Mouse (Mus musculus): ENCODE measurements around the gene Plcl2. TPM values are rescaled to one million over a fixed set of nuclear protein-coding genes. Genes with fewer than 3 reads are reported as not detected.

The Plcl2 gene
- polyA plus RNA-seq, 1 experiment from 2014 or later, result 6.8 TPM

DNA sequence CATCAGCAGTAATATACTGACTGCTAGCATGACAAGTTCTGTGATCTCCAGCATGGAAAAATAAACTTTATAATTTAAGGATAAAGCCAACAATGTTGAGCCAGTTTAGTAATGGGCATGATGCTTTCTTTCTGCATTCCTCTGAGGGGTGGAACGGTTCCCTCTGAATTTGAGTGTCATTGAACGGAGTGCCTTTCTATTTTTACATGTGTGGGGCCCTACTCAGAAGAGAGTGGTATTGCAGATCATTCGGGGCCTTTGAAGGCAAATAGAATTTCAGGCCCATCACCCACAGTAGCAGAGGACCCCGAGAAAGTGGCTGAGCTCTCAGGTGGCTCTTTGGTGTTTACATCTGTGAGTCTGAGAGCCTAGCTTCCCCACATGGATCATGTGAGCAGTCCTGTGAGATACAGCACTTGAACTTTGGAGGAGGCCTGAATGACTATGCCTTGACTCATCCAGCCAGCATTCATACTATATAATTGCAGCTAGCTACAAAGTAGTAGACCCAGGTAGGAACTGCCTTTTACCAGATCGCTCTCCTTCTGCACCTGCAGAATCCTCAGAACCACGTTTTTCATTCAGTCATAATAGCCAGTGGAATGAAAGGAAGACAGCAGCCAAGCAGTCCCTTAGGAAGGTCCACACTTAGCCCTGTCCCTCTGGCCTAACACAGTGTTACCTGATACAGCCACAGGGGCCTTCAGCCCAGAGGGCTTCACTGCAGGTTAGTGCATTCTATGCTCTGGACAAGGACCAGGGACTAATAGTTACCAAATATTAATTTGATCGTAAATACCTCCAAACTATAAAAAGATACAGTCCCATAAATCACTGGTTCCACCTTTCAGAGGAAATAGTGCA is 125.0 kb downstream of the Plcl2 start:
- 0 out of 2 replicates have a peak, but pooled peaks have one; percentile 71 for ATAC-seq (ENCODE audit: insufficient number of reproducible peaks, insufficient read depth, low FRiP score, low read depth)
- H3K36me3 ChIP-seq (ENCODE audit: control insufficient read depth, insufficient read depth, low read length), result no peaks in the 10 kb centered on the region
- H3K4me3 ChIP-seq (ENCODE audit: control insufficient read depth in 1 of 2, insufficient read depth in 1 of 2, low read depth in 1 of 2, low read length in 2 of 2), result no peak overlapping the region
- H3K27ac ChIP-seq (replicated peaks in 1 of 2; ENCODE audit: control insufficient read depth in 1 of 2, insufficient read depth in 1 of 2, low read depth in 2 of 2, low read length in 2 of 2), result peak overlapping the region; percentile 70 to 74
- H3K4me1 ChIP-seq (ENCODE audit: control insufficient read depth in 2 of 2, insufficient read depth in 2 of 2, low read length in 2 of 2), result peaks cover 4 to 20% of the 10 kb centered on the region in 2 experiments
- H3K4me2 ChIP-seq (ENCODE audit: low read length), result peak overlapping the region; percentile 32; the same call in 1 of the 2 replicates
- WGBS, result 37% methylated on average over 7 of the region's 7 CpGs
- H3K9me3 ChIP-seq (ENCODE audit: control insufficient read depth, low read length), result no peaks in the 10 kb centered on the region
- no peak overlapping the region for H3K9ac ChIP-seq (ENCODE audit: low read length)
- H3K27me3 ChIP-seq (ENCODE audit: control insufficient read depth, insufficient read depth, low read length), result no peaks in the 10 kb centered on the region

DNA sequence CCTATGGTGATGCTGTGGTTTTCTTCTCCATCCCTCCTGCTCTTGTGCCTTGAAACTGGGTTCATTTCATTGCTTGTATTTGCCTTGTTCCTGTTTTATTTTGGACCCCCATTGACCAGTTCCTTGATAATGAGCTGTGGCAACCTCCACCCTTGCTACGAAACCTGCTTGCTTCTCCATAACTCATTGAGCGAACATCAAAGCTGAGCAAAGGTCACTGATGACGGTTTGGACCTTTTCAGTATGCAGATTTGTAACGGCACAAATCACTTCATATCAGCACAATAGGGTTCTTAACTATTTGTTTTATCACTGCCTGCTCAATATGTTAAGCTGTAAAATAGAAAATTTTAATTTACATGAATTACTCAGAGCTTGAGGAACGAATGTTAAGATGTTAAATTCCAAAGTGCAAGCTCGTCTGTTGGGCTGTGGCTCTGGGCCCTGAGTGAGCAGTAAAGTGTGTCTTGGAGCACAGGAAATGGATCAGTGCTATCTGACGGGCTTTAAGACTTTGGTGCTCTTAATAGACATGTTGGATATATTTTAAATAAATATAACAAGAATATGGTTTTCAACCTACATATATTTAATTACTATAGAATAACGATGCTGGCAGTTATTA is 126.9 kb downstream of the Plcl2 start:
- Histone ChIP-seq H3K4me3 (ENCODE audit: control insufficient read depth in 1 of 2, insufficient read depth in 1 of 2, low read depth in 1 of 2, low read length in 2 of 2) (no peak overlapping the region), H3K9ac (ENCODE audit: low read length) (no peak overlapping the region), H3K9me3 (ENCODE audit: control insufficient read depth, low read length) (no peaks in the 10 kb centered on the region), H3K27ac (replicated peaks in 1 of 2; ENCODE audit: control insufficient read depth in 1 of 2, insufficient read depth in 1 of 2, low read depth in 2 of 2, low read length in 2 of 2) (no peak overlapping the region), H3K4me2 (ENCODE audit: low read length) (no peak overlapping the region), H3K27me3 (ENCODE audit: control insufficient read depth, insufficient read depth, low read length) (no peaks in the 10 kb centered on the region), H3K36me3 (ENCODE audit: control insufficient read depth, insufficient read depth, low read length) (no peaks in the 10 kb centered on the region), H3K4me1 (ENCODE audit: control insufficient read depth in 2 of 2, insufficient read depth in 2 of 2, low read length in 2 of 2) (peaks cover 4 to 20% of the 10 kb centered on the region in 2 experiments)
- ATAC-seq (ENCODE audit: insufficient number of reproducible peaks, insufficient read depth, low FRiP score, low read depth), result no peak
- WGBS, result 79% methylated on average over 8 of the region's 8 CpGs

DNA sequence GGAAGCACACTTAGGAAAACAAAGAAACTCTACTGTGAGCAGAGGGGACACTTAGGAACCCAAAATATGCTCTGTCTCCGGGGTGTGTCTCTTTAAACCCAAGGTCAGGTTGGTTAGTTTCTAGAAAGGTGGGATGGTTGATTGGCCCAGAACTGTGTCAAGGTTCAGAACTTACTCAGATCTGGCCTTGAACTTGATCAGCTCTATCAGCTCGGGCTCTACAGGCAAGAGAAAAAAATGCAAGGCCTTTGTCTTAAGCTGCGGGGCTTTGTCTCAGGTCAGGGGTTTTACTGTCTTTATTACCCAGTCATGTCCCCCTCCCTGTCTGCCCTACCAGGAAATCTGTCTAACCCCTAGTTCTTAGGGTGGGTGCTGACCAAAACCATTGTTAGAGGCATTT is 129.6 kb downstream of the Plcl2 start:
- H3K4me1 ChIP-seq (ENCODE audit: control insufficient read depth in 2 of 2, insufficient read depth in 2 of 2, low read length in 2 of 2), result peaks cover 12 to 22% of the 10 kb centered on the region in 2 experiments
- H3K9ac ChIP-seq (ENCODE audit: low read length), result no peak overlapping the region
- no peak for ATAC-seq (ENCODE audit: insufficient number of reproducible peaks, insufficient read depth, low FRiP score, low read depth)
- H3K36me3 ChIP-seq (ENCODE audit: control insufficient read depth, insufficient read depth, low read length), result no peaks in the 10 kb centered on the region
- no peaks in the 10 kb centered on the region for H3K27me3 ChIP-seq (ENCODE audit: control insufficient read depth, insufficient read depth, low read length)
- H3K9me3 ChIP-seq (ENCODE audit: control insufficient read depth, low read length), result no peaks in the 10 kb centered on the region
- no peak overlapping the region for H3K4me2 ChIP-seq (ENCODE audit: low read length)
- H3K4me3 ChIP-seq (ENCODE audit: control insufficient read depth in 1 of 2, insufficient read depth in 1 of 2, low read depth in 1 of 2, low read length in 2 of 2), result no peak overlapping the region
- WGBS, result 80% methylated on average over 3 of the region's 3 CpGs
- H3K27ac ChIP-seq (replicated peaks in 1 of 2; ENCODE audit: control insufficient read depth in 1 of 2, insufficient read depth in 1 of 2, low read depth in 2 of 2, low read length in 2 of 2), result no peak overlapping the region

DNA sequence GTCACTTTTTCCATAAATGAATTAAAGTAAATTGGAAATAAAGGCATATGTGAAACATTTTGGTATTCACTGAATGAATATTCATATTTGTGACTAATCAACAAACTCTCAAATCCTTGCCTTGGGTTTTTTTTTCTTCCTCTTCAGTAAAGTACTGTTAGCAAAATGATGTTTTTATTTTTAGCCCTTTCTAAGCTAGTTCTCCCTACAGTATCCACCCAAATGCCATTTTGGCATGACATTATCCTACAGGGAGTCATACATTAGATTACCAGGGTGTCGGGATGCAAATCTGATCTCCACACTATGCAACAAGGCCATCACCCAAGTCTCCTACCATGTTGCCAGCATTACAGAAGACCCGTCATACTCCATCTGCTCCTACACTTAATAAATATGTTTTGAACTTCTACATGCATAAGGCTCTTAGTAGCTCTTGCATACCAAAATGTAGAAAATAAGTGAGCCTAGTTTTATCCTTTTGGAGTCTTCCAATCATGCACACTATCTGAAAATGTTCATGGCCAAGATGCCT is 131.9 kb downstream of the Plcl2 start:
- Histone ChIP-seq H3K4me3 (ENCODE audit: control insufficient read depth in 1 of 2, insufficient read depth in 1 of 2, low read depth in 1 of 2, low read length in 2 of 2) (no peak overlapping the region), H3K36me3 (ENCODE audit: control insufficient read depth, insufficient read depth, low read length) (no peaks in the 10 kb centered on the region), H3K27ac (replicated peaks in 1 of 2; ENCODE audit: control insufficient read depth in 1 of 2, insufficient read depth in 1 of 2, low read depth in 2 of 2, low read length in 2 of 2) (no peak overlapping the region), H3K4me2 (ENCODE audit: low read length) (no peak overlapping the region), H3K9ac (ENCODE audit: low read length) (no peak overlapping the region), H3K9me3 (ENCODE audit: control insufficient read depth, low read length) (no peaks in the 10 kb centered on the region), H3K4me1 (ENCODE audit: control insufficient read depth in 2 of 2, insufficient read depth in 2 of 2, low read length in 2 of 2) (peaks cover 12 to 14% of the 10 kb centered on the region in 2 experiments), H3K27me3 (ENCODE audit: control insufficient read depth, insufficient read depth, low read length) (no peaks in the 10 kb centered on the region)
- WGBS, result 88% methylated on average over 2 of the region's 2 CpGs
- no peak for ATAC-seq (ENCODE audit: insufficient number of reproducible peaks, insufficient read depth, low FRiP score, low read depth)

DNA sequence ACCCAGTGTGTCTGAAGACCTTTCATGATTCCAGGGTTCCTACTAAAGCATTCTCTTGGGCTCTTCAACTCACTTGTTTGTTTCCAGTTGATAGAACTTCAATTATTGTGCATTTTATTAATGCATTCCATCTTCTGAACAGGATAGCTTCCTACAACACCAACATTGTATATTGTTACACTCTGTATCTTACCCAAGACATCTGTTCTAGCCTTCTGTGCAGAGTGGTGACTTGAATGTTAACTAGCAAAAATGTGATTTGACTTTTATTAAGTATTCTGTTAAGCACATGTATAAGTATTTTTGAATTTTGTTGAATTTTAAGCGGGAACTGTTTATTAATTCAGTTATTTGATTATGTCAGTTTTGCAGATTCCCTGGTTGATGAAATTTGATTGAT is 132.7 kb downstream of the Plcl2 start:
- Histone ChIP-seq H3K27me3 (ENCODE audit: control insufficient read depth, insufficient read depth, low read length) (no peaks in the 10 kb centered on the region), H3K4me1 (ENCODE audit: control insufficient read depth in 2 of 2, insufficient read depth in 2 of 2, low read length in 2 of 2) (peaks cover 12 to 14% of the 10 kb centered on the region in 2 experiments), H3K9me3 (ENCODE audit: control insufficient read depth, low read length) (no peaks in the 10 kb centered on the region), H3K27ac (replicated peaks in 1 of 2; ENCODE audit: control insufficient read depth in 1 of 2, insufficient read depth in 1 of 2, low read depth in 2 of 2, low read length in 2 of 2) (no peak overlapping the region), H3K36me3 (ENCODE audit: control insufficient read depth, insufficient read depth, low read length) (no peaks in the 10 kb centered on the region), H3K4me3 (ENCODE audit: control insufficient read depth in 1 of 2, insufficient read depth in 1 of 2, low read depth in 1 of 2, low read length in 2 of 2) (no peak overlapping the region), H3K4me2 (ENCODE audit: low read length) (no peak overlapping the region), H3K9ac (ENCODE audit: low read length) (no peak overlapping the region)
- WGBS, result 90% methylated on average over 1 of the region's 1 CpGs
- no peak for ATAC-seq (ENCODE audit: insufficient number of reproducible peaks, insufficient read depth, low FRiP score, low read depth)

DNA sequence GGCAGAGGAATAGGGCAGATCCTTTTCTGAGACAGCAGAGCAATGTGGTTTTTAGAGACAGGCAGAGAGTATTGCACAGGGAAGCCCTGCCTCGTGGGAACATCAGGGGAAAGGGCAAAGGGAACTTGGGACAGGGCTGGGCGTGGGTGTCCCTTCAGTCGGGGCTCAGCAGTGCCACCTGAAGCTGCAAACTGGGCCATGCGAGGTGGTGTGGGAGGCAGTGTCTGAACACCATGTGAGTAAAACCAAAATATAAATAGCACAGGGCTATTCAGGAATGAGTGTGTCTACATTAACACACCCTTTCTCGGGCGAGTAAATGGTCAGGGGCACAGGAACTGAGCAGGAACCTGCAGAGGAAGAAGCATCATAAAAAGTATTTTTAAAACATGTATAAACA is 134.2 kb downstream of the Plcl2 start:
- H3K27ac ChIP-seq (replicated peaks in 1 of 2; ENCODE audit: control insufficient read depth in 1 of 2, insufficient read depth in 1 of 2, low read depth in 2 of 2, low read length in 2 of 2), result 0 out of 4 replicates have a peak overlapping the region, but pooled peaks have one; percentile 12 to 34
- peaks cover 5% of the 10 kb centered on the region for H3K9me3 ChIP-seq (ENCODE audit: control insufficient read depth, low read length)
- 14% methylated on average over 6 of the region's 6 CpGs for WGBS
- no peaks in the 10 kb centered on the region for H3K27me3 ChIP-seq (ENCODE audit: control insufficient read depth, insufficient read depth, low read length)
- no peak overlapping the region for H3K4me3 ChIP-seq (ENCODE audit: control insufficient read depth in 1 of 2, insufficient read depth in 1 of 2, low read depth in 1 of 2, low read length in 2 of 2)
- peaks cover 12 to 14% of the 10 kb centered on the region in 2 experiments for H3K4me1 ChIP-seq (ENCODE audit: control insufficient read depth in 2 of 2, insufficient read depth in 2 of 2, low read length in 2 of 2)
- H3K36me3 ChIP-seq (ENCODE audit: control insufficient read depth, insufficient read depth, low read length), result no peaks in the 10 kb centered on the region
- peak overlapping the region; percentile 4; the same call in 1 of the 2 replicates for H3K4me2 ChIP-seq (ENCODE audit: low read length)
- H3K9ac ChIP-seq (ENCODE audit: low read length), result no peak overlapping the region
- no peak for ATAC-seq (ENCODE audit: insufficient number of reproducible peaks, insufficient read depth, low FRiP score, low read depth)

DNA sequence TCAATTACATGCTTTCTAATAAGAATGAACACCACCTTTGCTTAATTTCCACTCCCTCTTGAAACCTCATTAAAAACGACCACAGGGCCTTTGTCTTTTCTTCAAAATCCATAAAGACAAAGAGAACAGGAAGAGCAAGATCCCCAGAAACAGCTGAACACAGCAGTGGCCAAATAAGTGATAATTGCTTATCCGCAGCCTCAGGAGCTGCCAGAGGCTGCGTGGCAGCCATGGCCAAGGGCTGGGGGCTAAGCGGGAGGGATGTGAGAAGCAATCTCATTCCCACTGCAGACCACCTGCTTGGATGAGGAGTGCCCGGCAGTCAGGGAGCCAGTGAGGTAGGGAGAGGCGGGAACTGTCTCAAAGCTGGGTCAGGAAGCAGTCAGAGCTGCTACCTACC is 134.8 kb downstream of the Plcl2 start:
- H3K27me3 ChIP-seq (ENCODE audit: control insufficient read depth, insufficient read depth, low read length), result no peaks in the 10 kb centered on the region
- H3K36me3 ChIP-seq (ENCODE audit: control insufficient read depth, insufficient read depth, low read length), result no peaks in the 10 kb centered on the region
- 23% methylated on average over 6 of the region's 6 CpGs for WGBS
- H3K9me3 ChIP-seq (ENCODE audit: control insufficient read depth, low read length), result peaks cover 5% of the 10 kb centered on the region
- peak overlapping the region; percentile 22; the same call in 1 of the 2 replicates for H3K9ac ChIP-seq (ENCODE audit: low read length)
- no peak overlapping the region; a peak in 1 of 4 replicates for H3K27ac ChIP-seq (replicated peaks in 1 of 2; ENCODE audit: control insufficient read depth in 1 of 2, insufficient read depth in 1 of 2, low read depth in 2 of 2, low read length in 2 of 2)
- peak overlapping the region; percentile 4; the same call in 1 of the 2 replicates for H3K4me2 ChIP-seq (ENCODE audit: low read length)
- ATAC-seq (ENCODE audit: insufficient number of reproducible peaks, insufficient read depth, low FRiP score, low read depth), result no peak
- H3K4me1 ChIP-seq (ENCODE audit: control insufficient read depth in 2 of 2, insufficient read depth in 2 of 2, low read length in 2 of 2), result peaks cover 12 to 14% of the 10 kb centered on the region in 2 experiments
- no peak overlapping the region for H3K4me3 ChIP-seq (ENCODE audit: control insufficient read depth in 1 of 2, insufficient read depth in 1 of 2, low read depth in 1 of 2, low read length in 2 of 2)
